Mouse (Mus musculus): ENCODE measurements around the gene Vav3.
"Not testable (repeated sequence)": the region's sequence is repeated elsewhere in the genome, so short reads cannot be mapped to it uniquely, and the experiment has no call there.

Gene Vav3

DNA sequence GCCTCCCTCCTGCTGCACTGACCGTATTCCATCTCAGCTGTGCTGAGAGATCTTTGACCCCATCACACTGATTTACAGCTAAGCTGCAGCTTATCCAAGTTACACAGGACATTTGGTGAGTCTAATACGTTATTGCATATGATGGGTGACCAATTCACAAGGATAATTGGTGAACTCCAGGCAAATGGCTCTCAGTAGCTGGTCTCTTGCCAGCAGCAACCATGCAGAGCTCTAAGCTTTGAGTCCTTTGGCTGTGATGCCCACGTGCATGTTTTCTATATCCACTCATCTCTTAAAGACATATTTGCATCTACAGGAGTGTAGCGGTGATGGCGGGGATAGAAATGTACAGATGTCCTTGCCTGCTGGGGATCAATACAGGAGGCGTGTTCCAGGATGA is 99.5 kb downstream of the Vav3 start:
- no peak for DNase-seq (ENCODE audit: low read depth, low spot score)

DNA sequence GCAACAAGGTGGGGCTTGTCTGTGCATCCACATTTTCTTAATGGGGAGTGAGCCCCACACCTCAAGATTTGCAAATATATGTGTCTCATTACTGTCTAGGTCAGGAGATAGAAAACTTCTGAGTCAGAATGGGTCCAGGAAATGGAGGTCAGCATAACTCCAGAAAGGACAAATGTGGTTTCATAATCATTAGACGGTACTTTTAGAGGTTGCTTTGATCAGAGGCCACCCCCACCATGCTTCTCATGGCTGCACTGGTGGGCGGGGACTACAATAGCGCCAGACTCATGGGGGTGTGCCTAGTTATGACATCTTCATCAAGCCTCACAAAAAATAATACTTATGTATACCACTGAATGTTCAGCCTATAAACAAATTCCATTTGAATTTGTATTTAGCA is 103.6 kb downstream of the Vav3 start:
- DNase-seq (ENCODE audit: low read depth, low spot score) = no peak

DNA sequence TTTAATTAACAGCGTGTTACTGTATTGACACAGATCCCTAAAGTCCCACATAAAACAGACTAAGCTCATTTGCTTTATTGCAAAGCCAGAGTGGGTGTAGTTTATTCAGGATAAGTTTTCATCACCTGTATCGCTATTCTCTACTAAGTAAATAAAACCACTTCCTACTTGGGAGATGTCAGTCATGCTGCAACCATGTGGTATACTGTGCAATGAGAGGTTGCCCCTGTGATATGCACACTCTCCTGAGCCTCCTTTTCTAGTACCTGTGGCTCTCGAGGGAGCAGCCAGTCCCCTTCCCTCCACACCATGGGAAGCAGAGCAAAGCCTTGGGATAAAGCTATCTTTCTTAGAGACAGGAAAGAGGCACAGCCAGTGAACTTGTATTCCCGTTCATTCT is 106.5 kb downstream of the Vav3 start:
- no peak for DNase-seq (ENCODE audit: low read depth, low spot score)

DNA sequence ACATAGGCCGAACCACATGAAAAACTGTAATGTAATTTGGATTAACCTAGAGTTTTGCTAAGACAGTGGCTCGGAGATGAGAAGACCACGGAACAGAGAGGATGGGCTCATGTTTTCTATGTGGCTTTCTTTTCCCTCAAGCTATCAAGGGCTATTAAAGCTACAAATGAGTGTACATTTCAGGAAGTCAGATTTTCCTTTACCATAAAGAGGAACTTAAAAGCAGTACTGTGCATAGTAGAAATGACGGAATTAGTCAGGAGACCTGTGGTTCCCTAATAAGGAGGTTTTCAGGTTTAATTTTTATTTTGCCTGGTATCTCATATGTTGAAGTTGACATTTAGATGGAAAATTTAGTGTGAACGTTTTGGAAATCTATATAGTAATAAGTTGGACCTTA is 107.8 kb downstream of the Vav3 start:
- not testable (repeated sequence) for DNase-seq (ENCODE audit: low read depth, low spot score)

DNA sequence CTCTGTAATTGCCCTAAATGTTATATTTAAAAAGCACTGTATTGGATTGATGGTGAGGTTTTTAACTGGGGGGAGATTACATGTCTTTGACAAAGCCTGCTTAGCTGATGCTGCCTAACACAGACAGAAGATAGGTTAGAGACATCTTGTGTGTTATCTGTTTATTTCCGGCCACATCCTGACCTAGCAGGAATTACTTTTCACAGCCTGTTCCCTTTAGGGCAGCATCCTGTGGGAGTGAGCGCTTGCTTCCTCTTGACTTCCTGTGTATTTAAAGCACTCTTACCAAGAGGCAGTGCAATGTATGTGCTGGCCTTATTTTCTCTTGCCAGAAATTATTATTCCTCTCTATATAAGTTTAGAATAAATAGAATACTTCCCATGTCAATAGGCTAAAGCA is 111.5 kb downstream of the Vav3 start:
- no peak for DNase-seq (ENCODE audit: low read depth, low spot score)

DNA sequence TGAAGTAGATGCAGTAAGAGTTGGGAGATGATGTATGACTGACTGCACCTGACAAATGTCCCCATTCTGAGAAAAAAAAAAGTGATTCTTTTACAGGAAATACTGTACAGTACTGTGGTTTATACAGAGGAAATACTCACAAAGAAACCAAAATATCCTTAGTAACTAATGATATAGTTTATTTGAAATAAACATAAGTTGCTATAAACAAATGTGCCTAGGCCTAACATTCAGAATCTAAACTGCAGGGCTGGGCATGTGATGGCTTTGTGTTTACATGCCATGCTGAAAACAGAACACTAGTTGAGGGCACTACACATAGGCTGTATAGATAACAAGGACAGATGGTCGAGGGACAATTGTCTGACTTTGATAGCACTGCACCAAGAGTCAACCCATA is 114.2 kb downstream of the Vav3 start:
- DNase-seq (ENCODE audit: low read depth, low spot score) = no peak

DNA sequence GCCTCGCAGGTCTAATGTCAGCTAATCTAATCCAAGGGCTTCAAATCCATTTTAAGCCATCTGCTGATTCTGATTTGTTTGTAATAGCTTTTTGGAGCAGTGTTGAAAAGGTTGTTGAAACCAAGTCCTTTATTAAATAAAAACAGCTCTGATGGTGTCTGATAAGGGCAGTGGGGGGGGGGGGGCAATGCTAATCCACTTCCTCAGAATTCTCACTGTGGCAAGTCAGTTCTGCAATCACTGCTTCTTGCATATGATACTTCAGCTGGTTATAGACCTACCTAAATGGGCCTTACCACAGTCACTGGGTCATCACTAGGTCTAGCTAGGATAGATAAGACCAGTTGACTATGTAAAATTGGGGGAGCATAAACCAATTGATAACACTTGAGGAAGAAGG is 115.9 kb downstream of the Vav3 start:
- DNase-seq (ENCODE audit: low read depth, low spot score) = no peak

DNA sequence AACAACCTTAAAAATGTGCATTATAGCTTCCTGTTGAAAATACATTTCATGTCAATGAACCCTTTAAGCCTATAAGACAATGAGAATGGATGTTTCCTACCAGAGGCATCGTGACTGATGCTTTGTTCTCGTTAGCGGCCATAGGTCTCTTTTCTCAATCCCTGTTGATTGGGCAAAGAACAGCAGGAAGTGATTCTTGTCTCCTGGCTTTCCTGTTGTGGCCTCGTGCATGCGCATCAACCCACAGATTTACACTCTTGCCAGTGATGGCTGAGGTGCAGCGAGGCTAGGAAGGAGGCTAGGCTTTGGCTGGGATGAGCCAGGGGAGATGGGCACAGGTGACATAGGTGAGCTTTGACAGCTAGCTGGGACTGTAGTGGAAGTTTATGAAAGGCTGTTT is 123.2 kb downstream of the Vav3 start:
- no peak for DNase-seq (ENCODE audit: low read depth, low spot score)

DNA sequence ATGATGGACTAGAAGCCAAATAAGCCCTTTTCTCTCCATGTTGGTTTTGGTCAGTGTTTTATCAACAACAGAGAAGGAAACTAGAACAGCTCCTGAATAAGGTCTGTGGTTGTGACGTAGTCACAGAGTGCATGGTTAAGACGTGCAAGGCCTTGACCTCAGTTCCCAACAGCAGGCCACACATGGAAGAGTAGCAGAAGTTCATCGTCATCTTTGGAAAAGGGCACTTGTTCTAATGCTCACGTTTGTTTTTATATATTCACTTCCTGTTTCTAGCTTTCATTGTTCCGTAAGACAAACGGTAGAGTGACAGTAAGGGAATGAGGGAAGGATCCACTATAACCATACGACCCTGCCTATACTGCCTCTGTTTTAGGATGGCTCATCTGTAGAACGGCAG is 124.1 kb downstream of the Vav3 start:
- no peak for DNase-seq (ENCODE audit: low read depth, low spot score)

DNA sequence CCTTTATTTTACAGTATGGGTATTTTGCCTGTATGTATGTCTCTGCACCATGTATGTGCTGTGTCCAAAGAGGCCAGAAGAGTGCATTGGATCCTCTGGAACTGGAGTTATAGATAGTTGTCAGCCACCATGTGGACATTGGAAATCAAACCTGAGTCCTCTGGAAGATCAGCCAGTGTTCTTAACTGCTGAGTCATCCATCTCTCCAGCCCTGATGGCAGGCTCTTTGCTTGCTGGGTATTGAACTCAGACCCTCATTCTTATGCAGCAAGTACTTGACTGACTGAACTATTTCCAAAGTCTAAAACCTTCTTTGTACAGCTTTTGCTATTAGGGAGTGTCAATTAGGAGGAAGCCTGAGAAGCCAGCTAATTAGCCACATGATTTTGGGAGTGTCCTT is 126.1 kb downstream of the Vav3 start:
- peak; percentile 6 for DNase-seq (ENCODE audit: low read depth, low spot score)

DNA sequence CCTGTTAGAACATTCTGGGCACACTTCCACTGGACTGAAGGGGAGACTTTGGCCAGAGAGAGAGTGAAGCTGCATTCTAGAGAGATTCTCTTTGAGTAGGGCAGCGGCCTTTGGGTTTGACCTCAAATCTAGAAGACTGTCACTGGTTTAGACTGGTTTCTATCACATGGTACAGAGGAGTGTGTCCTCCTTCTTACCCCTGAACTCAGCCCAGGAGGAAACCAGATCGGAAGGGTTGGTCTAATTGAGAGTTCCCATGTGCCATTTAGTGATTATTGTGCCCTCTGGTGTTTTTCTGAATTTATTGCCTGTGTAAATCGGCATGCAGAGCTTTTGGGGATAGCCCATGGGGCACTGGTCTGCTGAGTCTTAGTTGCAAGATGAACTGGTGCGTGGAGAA is 126.8 kb downstream of the Vav3 start:
- peak; percentile 2 for DNase-seq (ENCODE audit: low read depth, low spot score)

DNA sequence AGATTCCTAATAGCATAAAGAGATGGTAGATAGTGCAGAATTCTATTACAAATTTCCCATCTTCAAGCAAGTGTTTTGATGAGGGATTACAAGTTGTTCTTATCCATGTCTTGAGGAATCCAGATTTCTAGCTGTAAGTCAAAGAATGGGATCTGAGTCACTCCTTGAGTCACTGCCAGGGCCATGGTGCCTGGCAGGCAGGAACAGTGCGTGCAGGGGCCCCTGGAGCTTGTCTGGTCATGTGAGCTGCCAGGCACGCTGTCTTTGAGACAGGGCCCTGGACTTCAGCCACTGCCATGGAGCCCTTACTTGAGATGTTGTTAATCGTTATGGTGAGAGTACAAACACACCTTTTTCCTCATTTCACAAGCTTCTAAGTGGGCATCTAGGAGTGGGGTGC is 129.0 kb downstream of the Vav3 start:
- no peak for DNase-seq (ENCODE audit: low read depth, low spot score)

DNA sequence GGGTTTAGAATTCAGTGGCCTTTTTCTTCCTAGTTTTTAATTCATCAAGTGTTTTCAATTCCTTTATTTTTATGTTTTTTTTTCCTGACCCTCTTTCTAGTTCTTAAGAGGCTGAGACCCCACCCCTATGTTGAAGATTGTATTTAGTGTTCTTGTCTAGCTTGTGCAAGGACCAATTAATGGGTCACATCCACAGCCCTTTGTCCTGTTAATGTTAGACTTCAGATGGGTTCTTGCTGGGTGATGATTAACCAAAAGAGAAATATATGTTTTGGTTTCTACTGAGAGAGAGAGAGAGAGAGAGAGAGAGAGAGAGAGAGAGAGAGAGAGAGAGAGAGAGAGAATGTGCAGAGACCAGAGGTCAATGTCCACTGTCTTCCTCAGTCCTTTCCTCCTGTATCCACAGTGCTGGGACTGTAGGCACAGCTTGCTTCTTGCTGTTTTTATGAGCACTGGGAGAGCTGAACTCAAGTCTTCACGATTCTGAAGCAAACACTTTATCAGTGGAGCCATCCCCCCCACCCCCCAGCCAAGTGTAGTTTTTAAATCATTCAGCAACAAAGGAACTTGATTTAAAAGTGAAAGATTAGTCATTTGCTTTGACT is 130.3 kb downstream of the Vav3 start:
- no peak for DNase-seq (ENCODE audit: low read depth, low spot score)

DNA sequence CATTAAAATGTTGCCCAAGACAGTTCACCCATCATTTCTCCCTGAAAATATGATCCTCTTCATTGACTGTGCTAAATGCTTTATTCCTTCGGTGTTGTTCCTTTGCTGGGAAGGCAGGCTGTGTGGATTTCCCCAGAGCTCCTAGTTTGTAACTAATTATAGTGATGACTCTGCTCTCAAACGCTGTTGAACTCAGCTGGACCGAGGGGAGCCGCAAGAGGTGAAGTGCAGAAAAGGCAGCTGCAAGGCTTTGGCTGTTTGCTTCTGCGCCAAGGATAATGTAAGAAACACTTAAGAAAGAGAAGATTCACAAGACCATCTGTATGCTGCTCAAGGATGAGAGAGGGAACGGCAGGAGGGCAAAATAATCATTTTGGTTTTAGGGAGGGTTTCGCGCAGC is 136.1 kb downstream of the Vav3 start:
- DNase-seq (ENCODE audit: low read depth, low spot score) = no peak

DNA sequence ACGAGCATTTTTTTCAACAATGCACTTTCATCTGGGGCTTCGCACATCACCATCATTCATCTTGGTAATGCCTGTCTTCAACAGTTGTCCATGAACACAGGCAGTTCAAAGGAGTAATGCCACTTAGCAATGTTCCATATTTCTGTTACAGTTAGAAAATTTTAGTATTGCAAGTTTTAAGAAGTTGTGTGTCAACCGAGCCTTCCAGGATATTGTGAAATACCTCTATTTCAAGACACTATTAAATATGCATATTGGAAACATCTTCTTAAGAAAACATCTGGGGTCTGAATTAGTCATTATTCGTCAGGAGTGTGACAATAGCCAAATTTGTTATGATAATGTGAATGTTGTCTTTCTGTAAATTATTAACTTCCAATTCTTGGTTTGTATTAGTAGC is 137.8 kb downstream of the Vav3 start:
- DNase-seq (ENCODE audit: low read depth, low spot score) = no peak

DNA sequence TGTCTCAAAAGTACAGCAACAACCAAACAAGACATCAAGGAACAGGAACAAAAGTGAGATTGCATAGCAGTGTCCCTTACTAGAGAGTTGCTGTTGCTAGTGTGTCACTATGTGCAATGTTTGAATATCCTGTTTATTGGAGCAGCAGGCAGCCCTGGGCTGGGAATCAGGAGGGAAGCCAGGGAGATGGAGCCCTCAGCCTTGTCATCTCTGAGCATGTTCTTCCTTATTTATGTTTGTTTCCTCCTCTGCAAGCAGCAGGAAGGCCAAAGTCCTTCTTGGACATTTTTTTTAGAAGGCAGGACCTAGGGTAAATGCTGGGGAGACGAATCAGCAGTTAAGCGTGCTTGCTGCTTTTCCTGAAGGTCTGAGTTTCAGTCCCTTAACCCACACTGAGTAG is 140.2 kb downstream of the Vav3 start:
- no peak for DNase-seq (ENCODE audit: low read depth, low spot score)

DNA sequence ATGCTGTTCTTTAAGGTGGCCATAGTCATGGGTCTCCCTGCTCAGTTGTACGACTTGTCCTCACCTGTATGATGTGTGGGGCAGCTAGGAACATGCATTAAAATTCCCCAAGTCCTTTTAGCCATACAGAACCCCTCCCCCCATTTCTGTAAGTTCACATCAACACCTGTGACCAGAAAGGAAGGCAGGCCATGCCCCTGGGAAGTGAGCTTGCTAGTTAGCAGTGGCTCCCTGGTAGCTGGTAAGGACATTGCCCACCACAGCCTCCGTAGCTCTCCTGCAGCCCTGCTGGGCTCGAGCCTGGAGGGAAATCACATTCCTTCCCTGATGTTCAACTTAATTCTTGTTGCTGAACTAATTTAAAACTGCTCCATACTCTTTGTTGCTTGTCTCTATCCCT is 146.3 kb downstream of the Vav3 start:
- DNase-seq (ENCODE audit: low read depth, low spot score) = no peak

DNA sequence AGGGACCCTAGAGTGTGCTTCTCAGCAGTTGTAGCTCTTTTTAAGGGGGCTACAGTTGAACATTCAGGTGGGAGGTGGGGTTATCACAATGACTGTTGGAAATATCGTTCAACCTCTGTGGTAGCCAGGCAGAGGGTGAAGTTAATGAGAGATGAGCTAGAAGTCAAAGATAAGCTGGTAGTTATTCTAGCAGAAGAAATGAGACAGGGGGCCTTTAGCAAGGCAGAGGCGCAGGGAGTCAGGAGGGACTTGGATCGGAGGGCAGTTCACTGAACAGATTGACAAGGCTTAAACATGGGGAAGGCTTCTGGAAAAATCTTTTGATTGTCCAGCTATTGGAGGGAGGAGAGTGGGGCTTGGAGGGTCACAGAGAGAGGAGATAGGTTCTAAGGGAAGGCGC is 147.4 kb downstream of the Vav3 start:
- no peak for DNase-seq (ENCODE audit: low read depth, low spot score)

DNA sequence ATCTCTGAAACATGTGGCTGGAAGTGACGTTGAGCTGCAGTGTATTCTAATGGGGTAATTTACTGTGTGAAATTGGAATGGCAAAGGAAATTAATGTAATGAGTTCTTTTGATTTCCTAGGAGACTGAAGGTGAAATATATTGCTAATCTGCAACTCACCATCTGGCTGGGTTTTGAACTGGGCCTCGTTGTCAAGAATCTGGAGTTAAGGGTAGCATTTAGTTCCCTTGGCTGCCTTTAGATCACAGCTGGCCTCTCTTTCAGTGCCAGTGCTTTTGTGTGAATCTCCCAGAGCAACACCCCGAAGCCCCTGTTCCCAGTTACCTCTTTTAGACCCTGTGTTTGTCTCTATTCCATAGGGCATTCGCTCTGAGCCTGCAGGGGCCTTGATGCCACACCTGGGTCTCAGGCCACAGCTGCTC is 148.3 kb downstream of the Vav3 start:
- DNase-seq (ENCODE audit: low read depth, low spot score) = no peak

DNA sequence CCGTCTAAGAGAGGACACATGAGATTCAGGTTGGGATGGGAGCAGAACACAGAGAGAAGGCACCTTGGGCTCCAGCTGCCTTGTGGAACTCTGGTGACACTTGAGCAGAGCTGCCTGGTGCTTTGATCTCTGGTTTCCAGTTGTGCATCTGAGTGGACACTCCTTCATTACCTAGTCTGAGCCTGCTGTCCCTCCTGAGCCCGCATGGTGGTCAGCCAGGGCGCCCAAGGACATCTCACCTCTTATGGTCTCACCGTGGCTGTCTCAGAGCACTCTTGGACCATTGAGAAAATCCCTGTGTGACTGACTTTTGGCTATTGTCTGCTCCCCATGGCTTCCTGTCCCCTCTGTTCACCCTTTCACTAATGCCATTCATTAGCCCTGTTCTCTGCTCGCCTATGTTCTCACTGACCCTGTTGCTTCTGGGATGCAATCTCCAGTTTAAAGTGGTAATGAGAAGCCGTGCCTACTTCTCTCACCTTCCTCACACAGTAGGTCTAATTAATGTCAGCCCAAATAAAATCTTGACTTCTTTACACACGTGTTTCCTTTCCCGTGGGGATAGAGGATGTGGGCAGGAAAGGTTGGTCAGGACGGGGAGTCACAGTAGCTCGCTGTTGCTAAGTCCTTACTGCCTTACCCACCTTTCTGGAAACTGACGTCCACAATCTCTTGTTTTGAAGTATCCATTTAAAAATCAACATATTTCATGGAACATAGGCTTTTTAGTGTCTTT is 150.3 kb downstream of the Vav3 start:
- DNase-seq (ENCODE audit: low read depth, low spot score) = no peak

DNA sequence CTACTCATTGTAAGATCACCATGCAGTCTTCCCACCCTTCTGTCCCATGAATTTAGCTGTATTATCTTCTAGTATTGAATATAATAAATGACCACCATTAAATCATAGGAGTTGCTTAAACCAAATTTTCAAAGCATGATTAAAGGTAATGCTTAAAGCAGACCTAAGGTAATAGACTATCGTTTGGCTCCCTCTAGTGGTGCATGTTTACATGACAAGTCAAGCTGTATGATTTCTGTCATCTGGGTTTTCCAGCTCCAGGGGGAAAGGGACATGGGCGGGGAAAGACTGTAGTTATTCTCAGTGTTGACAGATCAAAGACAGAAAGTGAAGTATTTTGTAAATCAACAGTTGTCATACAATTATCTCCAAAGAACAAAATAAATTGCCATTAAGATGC is 151.1 kb downstream of the Vav3 start:
- peak; percentile 67 for DNase-seq (ENCODE audit: low read depth, low spot score)

DNA sequence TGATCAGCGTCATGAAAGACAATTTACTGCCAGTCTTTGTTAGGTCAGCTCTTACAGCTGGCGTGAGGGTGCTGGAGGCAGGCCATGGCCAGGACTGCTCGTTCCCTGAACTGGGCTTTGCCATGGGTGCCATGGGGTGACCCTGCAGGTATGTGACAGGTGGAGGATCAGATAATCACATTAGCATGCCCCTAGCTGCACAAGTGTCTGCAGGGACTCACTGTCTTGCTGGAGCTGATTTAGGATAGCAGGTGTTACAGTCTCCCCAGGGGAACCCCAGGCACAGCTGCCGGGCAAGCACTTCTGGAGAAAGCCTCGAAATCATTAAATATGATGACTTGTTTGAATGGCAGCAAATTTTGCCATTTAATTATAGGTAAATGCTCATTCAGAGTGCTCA is 156.0 kb downstream of the Vav3 start:
- no peak for DNase-seq (ENCODE audit: low read depth, low spot score)

DNA sequence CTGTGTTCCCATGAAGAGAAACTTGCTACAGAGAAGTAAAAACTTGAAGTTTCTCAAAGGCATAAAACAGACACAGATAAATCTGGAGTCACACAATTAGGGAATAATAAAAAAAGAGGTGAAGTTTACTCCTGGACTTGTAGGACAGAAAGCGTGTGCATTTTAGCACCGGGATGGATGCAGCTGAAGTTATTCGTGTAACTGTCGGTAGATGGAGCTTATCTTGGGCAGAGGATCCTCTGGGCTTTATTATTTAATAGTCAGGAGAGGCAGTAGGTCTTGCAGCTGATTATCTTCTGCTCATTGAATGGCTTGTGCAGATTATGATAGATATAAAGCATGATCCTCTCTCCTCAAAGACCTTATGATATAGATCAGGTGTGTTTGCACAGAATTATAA is 156.6 kb downstream of the Vav3 start:
- no peak for DNase-seq (ENCODE audit: low read depth, low spot score)

Data from ES-CJ7 (cell line).